Mouse (Mus musculus) limb, embryonic 14.5 days (tissue): Measurements from ENCODE around the gene Bbs1. TPM values are rescaled to one million over a fixed set of nuclear protein-coding genes. Genes with fewer than 3 reads are reported as not detected.
A peak's percentile ranks its signal among the peaks of the same experiment; 100 is the strongest.

Experiments
- ATAC-seq: fragments of 200-750 bp; cut with Nextera tagmentation; 2 replicates; pipeline ENCODE4 v1.8.0; 2017; ENCODE audit warnings: low read depth, moderate number of reproducible peaks, moderate TSS enrichment; ENCODE audit not compliant: low FRiP score
- DNase-seq: peaks from one replicate; pipeline ENCODE4 v3.0.0-alpha.2; 2015; ENCODE audit warnings: low spot score
- H3K27ac ChIP-seq: fragments of 300-500 bp; sonication (generic); replicated peaks from 2 replicates; pipeline ENCODE4 v1.5.1; 2014; ENCODE audit warnings: low read depth, mild to moderate bottlenecking, low read length, moderate library complexity, mixed read lengths
- H3K27me3 ChIP-seq: fragments of 300-500 bp; sonication (generic); 2 replicates; pipeline ENCODE4 v1.6.1; 2014; ENCODE audit warnings: low read length, mixed read lengths; ENCODE audit not compliant: control insufficient read depth, insufficient read depth
- H3K36me3 ChIP-seq: fragments of 300-500 bp; sonication (generic); 2 replicates; pipeline ENCODE4 v1.6.1; 2014; ENCODE audit warnings: mild to moderate bottlenecking, low read length, moderate library complexity, mixed read lengths; ENCODE audit not compliant: control insufficient read depth, insufficient read depth
- H3K4me1 ChIP-seq: fragments of 300-500 bp; sonication (generic); 2 replicates; pipeline ENCODE4 v1.6.1; 2014; ENCODE audit warnings: antibody characterized with exemption, low read length, mixed read lengths; ENCODE audit not compliant: control insufficient read depth, insufficient read depth
- H3K4me2 ChIP-seq: fragments of 300-500 bp; sonication (generic); replicated peaks from 2 replicates; pipeline ENCODE4 v1.6.1; 2014; ENCODE audit warnings: low read depth, mild to moderate bottlenecking, low read length, moderate library complexity; ENCODE audit not compliant: severe bottlenecking
- H3K4me3 ChIP-seq: fragments of 300-500 bp; sonication (generic); replicated peaks from 2 replicates; pipeline ENCODE4 v1.5.1; 2014; ENCODE audit warnings: low read length
- H3K9ac ChIP-seq: fragments of 300-500 bp; sonication (generic); 2 replicates; pipeline ENCODE4 v1.6.1; 2014; ENCODE audit warnings: mild to moderate bottlenecking, low read depth, low read length, moderate library complexity; ENCODE audit not compliant: severe bottlenecking
- H3K9me3 ChIP-seq: fragments of 300-500 bp; sonication (generic); 2 replicates; pipeline ENCODE4 v1.6.1; 2016; ENCODE audit warnings: low read length; ENCODE audit not compliant: control insufficient read depth
- POLR2A ChIP-seq: fragments of 200-500 bp; IDR thresholded peaks from 2 replicates; pipeline ENCODE4 v1.8.0; 2012; ENCODE audit warnings: inconsistent platforms, mild to moderate bottlenecking, moderate library complexity, borderline replicate concordance; ENCODE audit not compliant: insufficient read depth, insufficient read length; ENCODE audit errors: extremely low read depth
- WGBS: fragments of 180-500 bp; shearing (Covaris S2); extraction: QIAGEN DNeasy Blood & Tissue Kit; methylation state at CpG from one replicate; pipeline ENCODE4 v1.1.7; 2014; 5-methylcytosine and 5-hydroxymethylcytosine counted together
- polyA plus RNA-seq, 2 experiments: library from polyadenylated mRNA; depleted of rRNA in 1 of 2; stranded (reverse) in 1 of 2; unstranded in 1 of 2; fragments of >200 nt; fragmentation: Nextera tagmentation in 1 of 2; extraction: Ambion mirVana in 1 of 2; gene quantifications; 2 replicates each; pipeline versions ENCODE4 v1.2.1 to v1.2.3; 2012 to 2014

The Bbs1 gene
- polyA plus RNA-seq, 2 experiments, result 3.8 to 7.6 TPM

GRCm38 (mm10) chr19:4854552-4855469 lies 51.6 kb downstream of the Bbs1 start, which contains the start of gene Ctsf:
Gene Ctsf (plus strand): TSS chr19:4855130.
- no peaks in the 10 kb centered on the region for H3K27me3 ChIP-seq
- no peak within 1 kb of the TSS for H3K27ac ChIP-seq
- peak within 1 kb of the TSS; percentile 68 for H3K9ac ChIP-seq
- peak within 1 kb of the TSS; percentile 61 for H3K4me3 ChIP-seq
- H3K4me2 ChIP-seq, result peak within 1 kb of the TSS; percentile 96
- TF ChIP-seq POLR2A, result no peak
- H3K4me1 ChIP-seq, result peaks cover 4% of the 10 kb centered on the region; the same call in 1 of the 2 replicates
- WGBS, result 5% methylated on average over 45 of the region's 45 CpGs
- DNase-seq (peak; percentile 80), ATAC-seq (peak; percentile 91)
- H3K9me3 ChIP-seq, result no peaks in the 10 kb centered on the region
- H3K36me3 ChIP-seq, result no peaks in the 10 kb centered on the region

- Histone ChIP-seq H3K27ac (no peak overlapping the region), H3K4me1 (peaks cover under 1% of the 10 kb centered on the region; the same call in 1 of the 2 replicates), H3K36me3 (no peaks in the 10 kb centered on the region), H3K9ac (no peak overlapping the region), H3K9me3 (no peaks in the 10 kb centered on the region), H3K27me3 (no peaks in the 10 kb centered on the region), H3K4me2 (no peak overlapping the region), H3K4me3 (no peak overlapping the region)
- WGBS, result 52% methylated on average over 5 of the region's 5 CpGs
- ATAC-seq (no peak), DNase-seq (no peak)
- TF ChIP-seq POLR2A, result no peak
These were observed 56.1 kb downstream of the Bbs1 start for GRCm38 (mm10) chr19:4850281-4850680.

- DNase-seq, result no peak
- Histone ChIP-seq H3K27ac (no peak overlapping the region), H3K4me3 (no peak overlapping the region), H3K9ac (no peak overlapping the region), H3K4me1 (no peaks in the 10 kb centered on the region), H3K36me3 (no peaks in the 10 kb centered on the region), H3K4me2 (no peak overlapping the region), H3K9me3 (no peaks in the 10 kb centered on the region), H3K27me3 (no peaks in the 10 kb centered on the region)
- no peak for ATAC-seq
- TF ChIP-seq POLR2A, result no peak
- 39% methylated on average over 4 of the region's 4 CpGs for WGBS
These were observed 56.6 kb downstream of the Bbs1 start for GRCm38 (mm10) chr19:4849800-4850199.

- Histone ChIP-seq H3K4me1 (no peaks in the 10 kb centered on the region), H3K27me3 (no peaks in the 10 kb centered on the region), H3K4me3 (no peak overlapping the region), H3K9me3 (no peaks in the 10 kb centered on the region), H3K9ac (no peak overlapping the region), H3K36me3 (no peaks in the 10 kb centered on the region), H3K4me2 (no peak overlapping the region), H3K27ac (no peak overlapping the region)
- DNase-seq, result peak; percentile 31
- ATAC-seq, result no peak
- 36% methylated on average over 7 of the region's 7 CpGs for WGBS
- TF ChIP-seq POLR2A, result no peak
These were observed 58.9 kb downstream of the Bbs1 start for GRCm38 (mm10) chr19:4847490-4847889.

GRCm38 (mm10) chr19:4845846-4846245 lies 60.6 kb downstream of the Bbs1 start:
- 58% methylated on average over 2 of the region's 2 CpGs for WGBS
- no peaks in the 10 kb centered on the region for H3K4me1 ChIP-seq
- no peak for DNase-seq
- H3K27ac ChIP-seq, result no peak overlapping the region
- H3K4me2 ChIP-seq, result no peak overlapping the region
- no peak for ATAC-seq
- no peak overlapping the region for H3K4me3 ChIP-seq
- no peak overlapping the region for H3K9ac ChIP-seq
- TF ChIP-seq POLR2A, result no peak
- peaks cover 3% of the 10 kb centered on the region for H3K27me3 ChIP-seq
- H3K36me3 ChIP-seq, result no peaks in the 10 kb centered on the region
- no peaks in the 10 kb centered on the region for H3K9me3 ChIP-seq
